20 mouse cellular contexts compared by ENCODE assay signal in genomic region chr1:120253751-120254150, GRCm38 (mm10). TPM values are rescaled to one million over a fixed set of nuclear protein-coding genes. Genes with fewer than 3 reads are reported as not detected.
DNase-seq lines count a peak whose midpoint lies in the region; TF ChIP-seq lines count a peak whose summit lies in the region.
"Had no signal": no experiment of that assay in that cellular context is flagged by ENCODE, and none has a peak within 500 bp of the region (broad histone marks: within the 10 kb centered on the region; RNA-seq: fewer than 3 reads in every experiment).

No protein-coding gene starts in this region.

- H3K36me3 ChIP-seq in heart, adult 2 months (ENCODE audit: control insufficient read depth, insufficient read depth, low read length) = no peaks in the 10 kb centered on the region
- peaks cover 6% of the 10 kb centered on the region; the same call in 1 of the 2 replicates for H3K36me3 ChIP-seq in heart, embryonic 10.5 days
- H3K36me3 ChIP-seq: limb, embryonic 15.5 days; midbrain, embryonic 15.5 days had no signal

- H3K4me1 ChIP-seq in heart, adult 2 months (ENCODE audit: control insufficient read depth, insufficient read depth, low read length) = peaks cover 2% of the 10 kb centered on the region; the same call in 1 of the 2 replicates
- H3K4me1 ChIP-seq in heart, embryonic 10.5 days = peaks cover 5% of the 10 kb centered on the region
- H3K4me1 ChIP-seq in brown adipose tissue, adult 24 weeks (ENCODE audit: control insufficient read depth, insufficient read depth, insufficient read length, low read length) = 0 out of 2 replicates have a peak, but pooled peaks cover 2% of the 10 kb centered on the region
- H3K4me1 ChIP-seq: midbrain, embryonic 15.5 days had no signal

- 34% methylated on average over 6 of the region's 6 CpGs for WGBS in heart, adult 2 months
- WGBS in heart, embryonic 10.5 days = 83% methylated on average over 6 of the region's 6 CpGs

- peak; percentile 69; the same call in 1 of the 2 replicates for TF ChIP-seq EP300 in heart, adult 2 months (IDR thresholded peaks at IDR 0.05; ENCODE audit: insufficient read depth, low read depth, low read length)

- peak overlapping the region; percentile 69 for H3K27ac ChIP-seq in heart, adult 2 months
- no peak overlapping the region for H3K27ac ChIP-seq in heart, embryonic 10.5 days
- peak overlapping the region; percentile 74 for H3K27ac ChIP-seq in brown adipose tissue, adult 24 weeks (replicated peaks; ENCODE audit: low read depth, low read length)
- H3K27ac ChIP-seq: layer of hippocampus, adult 2 months; limb, embryonic 15.5 days; liver, embryonic 15.5 days; midbrain, embryonic 15.5 days had no signal

- TF ChIP-seq CTCF in heart, adult 2 months (IDR thresholded peaks at IDR 0.05) = no peak

- no peak overlapping the region for H3K9ac ChIP-seq in heart, adult 2 months (ENCODE audit: low read depth, low read length)
- H3K9ac ChIP-seq: limb, embryonic 15.5 days; liver, embryonic 15.5 days; midbrain, embryonic 15.5 days had no signal

- intact Hi-C loops in heart, adult 2 months (cut with DNase I) = no loop called here

- H3K9me3 ChIP-seq in heart, embryonic 10.5 days = no peaks in the 10 kb centered on the region
- H3K9me3 ChIP-seq: limb, embryonic 15.5 days; liver, embryonic 15.5 days; midbrain, embryonic 15.5 days had no signal

- peak; percentile 44; the same call in 1 of the 2 replicates for TF ChIP-seq POLR2A in heart, adult 2 months (IDR thresholded peaks at IDR 0.05; ENCODE audit: insufficient read depth, low read depth, low read length)

- H3K79me2 ChIP-seq in heart, adult 2 months (replicated peaks; ENCODE audit: control insufficient read depth, insufficient read depth, low read length) = no peaks in the 10 kb centered on the region

- H3K27me3 ChIP-seq in heart, adult 2 months (ENCODE audit: control insufficient read depth, insufficient read depth, low read length) = no peaks in the 10 kb centered on the region
- H3K27me3 ChIP-seq in heart, embryonic 10.5 days (ENCODE audit: insufficient read depth, poor library complexity, severe bottlenecking) = no peaks in the 10 kb centered on the region
- H3K27me3 ChIP-seq: limb, embryonic 15.5 days; liver, embryonic 15.5 days; midbrain, embryonic 15.5 days had no signal

- peak; percentile 58 to 76 for DNase-seq in heart, adult 2 months
- no peak for DNase-seq in heart, embryonic 10.5 days (ENCODE audit: low spot score)
- DNase-seq in heart, adult 9 months (ENCODE audit: low spot score in 2 of 2) = peak; percentile 84 to 86
- peak; percentile 52 for DNase-seq in heart, postnatal 4 days
- DNase-seq in adrenal gland, postnatal 4 days (ENCODE audit: low spot score in 2 of 2) = no peak
- no peak for DNase-seq in ovary, postnatal 14 days (ENCODE audit: low spot score)
- DNase-seq: adrenal gland, adult 2 months; B cell, adult 2 months; cerebellum, adult 11 months; cerebellum, postnatal 25 days; embryo, embryonic 11 days; layer of hippocampus, postnatal 36 days; spleen, adult 18-20 months; thymus, adult 18-20 months had no signal

- H3K4me3 ChIP-seq in heart, adult 2 months = no peak overlapping the region
- no peak overlapping the region for H3K4me3 ChIP-seq in heart, embryonic 10.5 days
- no peak overlapping the region for H3K4me3 ChIP-seq in brown adipose tissue, adult 24 weeks (ENCODE audit: insufficient read depth, low read depth, low read length)
- H3K4me3 ChIP-seq: layer of hippocampus, adult 2 months; limb, embryonic 15.5 days; liver, embryonic 15.5 days; midbrain, embryonic 15.5 days; myocyte had no signal

RNA-seq across cellular contexts. Expression of gene Steap3, which starts 18.8 kb away (rescaled TPM):
- total RNA-seq in heart, adult 2 months (2021) = 10 to 100 TPM; 25.2 to 27.9 TPM
- polyA plus RNA-seq in heart, adult 2 months (2012; rRNA removed) = 54.9 and 70.5 TPM in 2 replicates
- 14.6 and 15.7 TPM in 2 replicates for polyA plus RNA-seq in heart, embryonic 10.5 days (2016; fragmentation: Nextera tagmentation; extraction: Ambion mirVana)
- 12.7 and 15.1 TPM in 2 replicates for polyA plus RNA-seq in brown adipose tissue, adult 24 weeks (2012; ENCODE audit: insufficient read depth, insufficient read length, missing spikeins)
- 10 to 100 TPM; 24.3 to 24.8 TPM for total RNA-seq in heart, postnatal 4 days (2021)
- total RNA-seq in adrenal gland, postnatal 4 days (2021) = 10 to 100 TPM; 31.0 to 35.7 TPM

Comparison
In these comparisons a context has a peak if more than half of its experiments do, and no peak if none do; other contexts are left out.
1. DNase-seq: peak in heart, adult 2 months (2 of 2), heart, adult 9 months (2 of 2) and heart, postnatal 4 days (single experiment); none in heart, embryonic 10.5 days (single experiment), adrenal gland, postnatal 4 days (0 of 2) and ovary, postnatal 14 days (single experiment).